Comparison of ENCODE assay signal across 16 mouse cellular contexts in the genomic region with DNA sequence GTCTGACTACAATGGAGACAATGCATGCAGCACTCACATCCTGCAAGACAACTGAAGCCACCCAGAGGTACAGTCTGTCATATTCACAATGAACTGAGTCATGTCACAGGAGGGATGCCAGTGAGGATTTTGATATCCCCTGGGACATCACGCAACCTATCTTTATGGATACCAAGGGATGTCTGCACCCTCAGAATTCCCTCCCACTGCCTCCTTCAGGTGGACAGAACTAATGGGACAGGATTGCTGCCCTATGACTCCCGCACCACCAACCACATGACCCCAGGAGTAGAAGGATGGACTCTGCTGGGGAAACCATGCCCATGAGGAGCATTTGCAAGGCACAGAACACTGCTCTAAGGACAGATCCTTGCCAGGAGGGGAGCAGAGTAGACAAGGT. TPM values are rescaled to one million over a fixed set of nuclear protein-coding genes. Genes with fewer than 3 reads are reported as not detected.
DNase-seq lines count a peak whose midpoint lies in the region; ATAC-seq and TF ChIP-seq lines count a peak whose summit lies in the region.
"Had no signal": no experiment of that assay in that cellular context is flagged by ENCODE, and none has a peak within 500 bp of the region (broad histone marks: within the 10 kb centered on the region; RNA-seq: fewer than 3 reads in every experiment).

No protein-coding gene starts in this region.

- H3K27ac ChIP-seq in heart, adult 2 months = no peak overlapping the region
- H3K27ac ChIP-seq in kidney, embryonic 15.5 days = no peak overlapping the region
- H3K27ac ChIP-seq in kidney, embryonic 14.5 days (ENCODE audit: low read depth, low read length) = no peak overlapping the region
- H3K27ac ChIP-seq in midbrain, embryonic 13.5 days = no peak overlapping the region
- no peak overlapping the region for H3K27ac ChIP-seq in midbrain, postnatal 0 days (ENCODE audit: low read depth, low read length)
- H3K27ac ChIP-seq: forebrain, embryonic 10.5 days; forebrain, embryonic 13.5 days; heart, embryonic 15.5 days; hindbrain, embryonic 10.5 days; hindbrain, postnatal 0 days had no signal

- H3K4me1 ChIP-seq in heart, adult 2 months (ENCODE audit: control insufficient read depth, insufficient read depth, low read length) = peaks cover 13% of the 10 kb centered on the region
- H3K4me1 ChIP-seq in kidney, embryonic 15.5 days = no peaks in the 10 kb centered on the region
- no peaks in the 10 kb centered on the region for H3K4me1 ChIP-seq in kidney, embryonic 14.5 days (ENCODE audit: control insufficient read depth, insufficient read depth, low read length)
- no peaks in the 10 kb centered on the region for H3K4me1 ChIP-seq in midbrain, embryonic 13.5 days (replicated peaks)
- no peaks in the 10 kb centered on the region for H3K4me1 ChIP-seq in midbrain, postnatal 0 days (ENCODE audit: insufficient read depth, low read length)
- H3K4me1 ChIP-seq: forebrain, embryonic 10.5 days; forebrain, embryonic 13.5 days; hindbrain, embryonic 10.5 days had no signal

- DNase-seq in heart, adult 11 months = peak; percentile 92
- DNase-seq in heart, adult 2 months = no peak
- DNase-seq in midbrain, postnatal 0 days (ENCODE audit: low spot score) = no peak
- DNase-seq in gastrocnemius, postnatal 14 days = no peak

- H3K79me2 ChIP-seq in heart, adult 2 months (replicated peaks; ENCODE audit: control insufficient read depth, insufficient read depth, low read length) = no peaks in the 10 kb centered on the region

- WGBS in heart, adult 2 months = 85% methylated on average over 2 of the region's 2 CpGs
- 94% methylated on average over 2 of the region's 2 CpGs for WGBS in kidney, embryonic 15.5 days
- WGBS in kidney, embryonic 14.5 days = 98% methylated on average over 2 of the region's 2 CpGs
- 94% methylated on average over 2 of the region's 2 CpGs for WGBS in midbrain, embryonic 13.5 days
- 95% methylated on average over 2 of the region's 2 CpGs for WGBS in midbrain, postnatal 0 days

- TF ChIP-seq EP300 in heart, adult 2 months (IDR thresholded peaks at IDR 0.05; ENCODE audit: insufficient read depth, low read depth, low read length) = no peak

- TF ChIP-seq POLR2A in heart, adult 2 months (IDR thresholded peaks at IDR 0.05; ENCODE audit: insufficient read depth, low read depth, low read length) = no peak

- no peak overlapping the region for H3K4me2 ChIP-seq in kidney, embryonic 15.5 days
- H3K4me2 ChIP-seq in kidney, embryonic 14.5 days (replicated peaks; ENCODE audit: low read depth, low read length) = no peak overlapping the region
- no peak overlapping the region for H3K4me2 ChIP-seq in midbrain, embryonic 13.5 days (replicated peaks)
- H3K4me2 ChIP-seq in midbrain, postnatal 0 days (ENCODE audit: low read depth, low read length, poor library complexity, severe bottlenecking) = no peak overlapping the region
- H3K4me2 ChIP-seq: forebrain, embryonic 13.5 days; heart, embryonic 12.5 days; heart, embryonic 15.5 days had no signal

- intact Hi-C loops in heart, adult 2 months (cut with DNase I) = loop anchor here (5.0 kb wide), 1 partner anchor 124 kb away; a partner anchor contains a TSS
- intact Hi-C loops in gastrocnemius, postnatal 14 days (cut with DNase I; ENCODE audit: low total_unique reads) = loop anchor here (5.0 kb wide), 2 partner anchors 94 to 189 kb away; no protein-coding TSS in a partner anchor

- no peaks in the 10 kb centered on the region for H3K9me3 ChIP-seq in kidney, embryonic 15.5 days (replicated peaks)
- H3K9me3 ChIP-seq in kidney, embryonic 14.5 days (ENCODE audit: control insufficient read depth, low read length) = no peaks in the 10 kb centered on the region
- no peaks in the 10 kb centered on the region for H3K9me3 ChIP-seq in midbrain, embryonic 13.5 days
- no peaks in the 10 kb centered on the region for H3K9me3 ChIP-seq in midbrain, postnatal 0 days (ENCODE audit: low read length)
- H3K9me3 ChIP-seq: forebrain, embryonic 10.5 days; forebrain, embryonic 13.5 days; G1E; heart, embryonic 12.5 days; heart, embryonic 15.5 days; hindbrain, embryonic 10.5 days had no signal

- H3K27me3 ChIP-seq in heart, adult 2 months (ENCODE audit: control insufficient read depth, insufficient read depth, low read length) = no peaks in the 10 kb centered on the region
- H3K27me3 ChIP-seq in kidney, embryonic 15.5 days = no peaks in the 10 kb centered on the region
- no peaks in the 10 kb centered on the region for H3K27me3 ChIP-seq in kidney, embryonic 14.5 days (ENCODE audit: control insufficient read depth, insufficient read depth, low read length)
- H3K27me3 ChIP-seq in midbrain, embryonic 13.5 days = no peaks in the 10 kb centered on the region
- H3K27me3 ChIP-seq in midbrain, postnatal 0 days (ENCODE audit: insufficient read depth, low read length) = no peaks in the 10 kb centered on the region
- H3K27me3 ChIP-seq: CH12.LX; forebrain, embryonic 13.5 days; heart, embryonic 12.5 days; heart, embryonic 15.5 days; Patski had no signal

- no peak for TF ChIP-seq CTCF in heart, adult 2 months (IDR thresholded peaks at IDR 0.05)
- no peak for TF ChIP-seq CTCF in midbrain, postnatal 0 days (IDR thresholded peaks at IDR 0.05)

- peaks cover 3% of the 10 kb centered on the region for H3K36me3 ChIP-seq in heart, adult 2 months (ENCODE audit: control insufficient read depth, insufficient read depth, low read length)
- H3K36me3 ChIP-seq in kidney, embryonic 15.5 days = peaks cover 99% of the 10 kb centered on the region
- peaks cover 90% of the 10 kb centered on the region for H3K36me3 ChIP-seq in kidney, embryonic 14.5 days (ENCODE audit: control insufficient read depth, insufficient read depth, low read length)
- H3K36me3 ChIP-seq in midbrain, embryonic 13.5 days = peaks cover 99% of the 10 kb centered on the region
- H3K36me3 ChIP-seq in midbrain, postnatal 0 days (ENCODE audit: insufficient read depth, low read length) = peaks cover 88% of the 10 kb centered on the region

- ATAC-seq in kidney, embryonic 15.5 days (replicated peaks; ENCODE audit: low FRiP score) = 0 out of 2 replicates have a peak, but pooled peaks have one; percentile 22
- no peak for ATAC-seq in kidney, embryonic 14.5 days (ENCODE audit: low FRiP score, low TSS enrichment)
- peak; percentile 9; the same call in 1 of the 2 replicates for ATAC-seq in midbrain, embryonic 13.5 days
- ATAC-seq in midbrain, postnatal 0 days (ENCODE audit: low FRiP score) = no peak

- no peak overlapping the region for H3K4me3 ChIP-seq in heart, adult 2 months
- no peak overlapping the region for H3K4me3 ChIP-seq in kidney, embryonic 15.5 days (replicated peaks)
- no peak overlapping the region for H3K4me3 ChIP-seq in kidney, embryonic 14.5 days (ENCODE audit: low read length)
- H3K4me3 ChIP-seq in midbrain, embryonic 13.5 days (replicated peaks) = no peak overlapping the region
- no peak overlapping the region for H3K4me3 ChIP-seq in midbrain, postnatal 0 days (ENCODE audit: low read depth, low read length)
- H3K4me3 ChIP-seq: forebrain, embryonic 10.5 days; forebrain, embryonic 13.5 days; heart, embryonic 12.5 days; heart, embryonic 15.5 days; hindbrain, embryonic 10.5 days had no signal

- H3K9ac ChIP-seq in heart, adult 2 months (ENCODE audit: low read depth, low read length) = no peak overlapping the region
- no peak overlapping the region for H3K9ac ChIP-seq in kidney, embryonic 15.5 days
- no peak overlapping the region for H3K9ac ChIP-seq in kidney, embryonic 14.5 days (ENCODE audit: low read depth, low read length)
- H3K9ac ChIP-seq in midbrain, embryonic 13.5 days (replicated peaks) = no peak overlapping the region
- H3K9ac ChIP-seq in midbrain, postnatal 0 days (replicated peaks; ENCODE audit: low read length, poor library complexity, severe bottlenecking) = no peak overlapping the region
- H3K9ac ChIP-seq: forebrain, embryonic 13.5 days; heart, embryonic 12.5 days; heart, embryonic 15.5 days had no signal

RNA-seq across cellular contexts. Expression of a gene that starts 47.6 kb away (rescaled TPM):
- 10 to 100 TPM; 76.0 to 92.7 TPM for total RNA-seq in heart, adult 2 months (2021)
- 21.1 and 42.6 TPM in 2 replicates for polyA plus RNA-seq in heart, adult 2 months (2012; rRNA removed)
- 12.6 and 14.0 TPM in 2 replicates for polyA plus RNA-seq in kidney, embryonic 15.5 days (2015; fragmentation: Nextera tagmentation; extraction: Ambion mirVana)
- polyA plus RNA-seq in kidney, embryonic 14.5 days (2014; fragmentation: Nextera tagmentation; extraction: Ambion mirVana) = 12.1 and 13.9 TPM in 2 replicates
- polyA plus RNA-seq in midbrain, embryonic 13.5 days (2015; fragmentation: Nextera tagmentation; extraction: Ambion mirVana) = 2.7 and 4.3 TPM in 2 replicates
- total RNA-seq in midbrain, postnatal 0 days (2014; rRNA removed) = 5.3 and 7.8 TPM in 2 replicates
- polyA plus RNA-seq in midbrain, postnatal 0 days (2015; fragmentation: Nextera tagmentation; extraction: Ambion mirVana) = 9.8 and 10.5 TPM in 2 replicates
- total RNA-seq in gastrocnemius, postnatal 14 days (2021) = 10 to 100 TPM; 19.1 to 24.1 TPM

RNA-seq across cellular contexts. Expression of a gene that starts 54.8 kb away (rescaled TPM):
- 10 to 100 TPM; 36.2 to 39.6 TPM for total RNA-seq in heart, adult 2 months (2021)
- polyA plus RNA-seq in heart, adult 2 months (2012; rRNA removed) = 34.0 and 46.4 TPM in 2 replicates
- 58.4 and 64.1 TPM in 2 replicates for polyA plus RNA-seq in kidney, embryonic 15.5 days (2015; fragmentation: Nextera tagmentation; extraction: Ambion mirVana)
- 40.7 and 72.3 TPM in 2 replicates for polyA plus RNA-seq in kidney, embryonic 14.5 days (2014; fragmentation: Nextera tagmentation; extraction: Ambion mirVana)
- polyA plus RNA-seq in midbrain, embryonic 13.5 days (2015; fragmentation: Nextera tagmentation; extraction: Ambion mirVana) = 69.2 and 72.1 TPM in 2 replicates
- total RNA-seq in midbrain, postnatal 0 days (2014; rRNA removed) = 65.7 and 66.4 TPM in 2 replicates
- 51.3 and 51.9 TPM in 2 replicates for polyA plus RNA-seq in midbrain, postnatal 0 days (2015; fragmentation: Nextera tagmentation; extraction: Ambion mirVana)
- 10 to 100 TPM; 23.2 to 23.4 TPM for total RNA-seq in gastrocnemius, postnatal 14 days (2021)

Comparison
In these comparisons a context has a peak if more than half of its experiments do, and no peak if none do; other contexts are left out.
1. ATAC-seq: peak in kidney, embryonic 15.5 days (single experiment) and midbrain, embryonic 13.5 days (single experiment); none in kidney, embryonic 14.5 days (single experiment) and midbrain, postnatal 0 days (single experiment).